Mouse (Mus musculus) erythroblast, embryonic 14.5 days (primary cell): ENCODE data around the gene Arhgap6. TPM values are rescaled to one million over a fixed set of nuclear protein-coding genes. Genes with fewer than 3 reads are reported as not detected.
A peak's percentile ranks its signal among the peaks of the same experiment; 100 is the strongest.

Experiments used
- H3K27me3 ChIP-seq: 2 replicates; pipeline ENCODE4 v1.6.1; 2012; ENCODE audit warnings: inconsistent platforms; ENCODE audit not compliant: control insufficient read depth
- H3K36me3 ChIP-seq: 2 replicates; pipeline ENCODE4 v1.6.1; 2012; ENCODE audit warnings: mild to moderate bottlenecking, inconsistent platforms; ENCODE audit not compliant: control insufficient read depth
- H3K4me1 ChIP-seq: 2 replicates; pipeline ENCODE4 v1.6.1; 2012; ENCODE audit warnings: inconsistent platforms; ENCODE audit not compliant: control insufficient read depth
- H3K4me3 ChIP-seq: replicated peaks from 2 replicates; pipeline ENCODE3; 2012; ENCODE audit warnings: moderate library complexity, mild to moderate bottlenecking, inconsistent platforms
- H3K9me3 ChIP-seq: 2 replicates; pipeline ENCODE4 v1.6.1; 2012; ENCODE audit warnings: low read length, inconsistent platforms, mixed read lengths; ENCODE audit not compliant: control insufficient read depth
- GATA1 ChIP-seq: IDR thresholded peaks from 2 replicates; pipeline ENCODE4 v1.6.1; 2012; ENCODE audit warnings: low read length, inconsistent platforms, mixed read lengths
- TAL1 ChIP-seq: IDR thresholded peaks from 3 replicates; pipeline ENCODE4 v1.6.1; 2012; ENCODE audit warnings: low read length, inconsistent platforms, mixed read lengths
- polyA plus RNA-seq: library from polyadenylated mRNA; stranded (reverse); fragments of >175 nt; gene quantifications from 2 replicates; pipeline ENCODE4 v1.2.3, GENCODE M21; 2012

Arhgap6 gene
- polyA plus RNA-seq, 1 experiment, result 0.03 TPM

- no peaks in the 10 kb centered on the region for H3K27me3 ChIP-seq
- TF ChIP-seq TAL1, result no peak
- no peak for TF ChIP-seq GATA1
- peaks cover 2% of the 10 kb centered on the region for H3K4me1 ChIP-seq
- no peaks in the 10 kb centered on the region for H3K9me3 ChIP-seq
- H3K4me3 ChIP-seq, result no peak overlapping the region
- no peaks in the 10 kb centered on the region for H3K36me3 ChIP-seq
Observed at GRCm38 (mm10) chrX:169089221-169089620, 294.3 kb downstream of the Arhgap6 start.

- no peaks in the 10 kb centered on the region for H3K36me3 ChIP-seq
- H3K9me3 ChIP-seq, result no peaks in the 10 kb centered on the region
- TF ChIP-seq GATA1, result no peak
- no peak for TF ChIP-seq TAL1
- no peak overlapping the region for H3K4me3 ChIP-seq
- no peaks in the 10 kb centered on the region for H3K27me3 ChIP-seq
- H3K4me1 ChIP-seq, result peaks cover 17% of the 10 kb centered on the region
Observed at GRCm38 (mm10) chrX:169094601-169095000, 299.7 kb downstream of the Arhgap6 start.

GRCm38 (mm10) chrX:169095584-169095983, 300.7 kb downstream of the Arhgap6 start:
- TF ChIP-seq TAL1 (no peak), GATA1 (no peak)
- Histone ChIP-seq H3K4me1 (peaks cover 17% of the 10 kb centered on the region), H3K4me3 (no peak overlapping the region), H3K27me3 (no peaks in the 10 kb centered on the region), H3K36me3 (no peaks in the 10 kb centered on the region), H3K9me3 (no peaks in the 10 kb centered on the region)

- TF ChIP-seq GATA1 (no peak), TAL1 (no peak)
- Histone ChIP-seq H3K9me3 (no peaks in the 10 kb centered on the region), H3K4me3 (no peak overlapping the region), H3K4me1 (peaks cover 27% of the 10 kb centered on the region), H3K27me3 (no peaks in the 10 kb centered on the region), H3K36me3 (no peaks in the 10 kb centered on the region)
Observed at GRCm38 (mm10) chrX:169102665-169103064, 307.8 kb downstream of the Arhgap6 start.

GRCm38 (mm10) chrX:169106048-169106622, 311.2 kb downstream of the Arhgap6 start:
- TF ChIP-seq GATA1, result peak; percentile 49
- peak; percentile 31; the same call in 1 of the 3 replicates for TF ChIP-seq TAL1
- H3K27me3 ChIP-seq, result no peaks in the 10 kb centered on the region
- no peaks in the 10 kb centered on the region for H3K9me3 ChIP-seq
- H3K4me1 ChIP-seq, result peaks cover 34% of the 10 kb centered on the region
- H3K36me3 ChIP-seq, result no peaks in the 10 kb centered on the region
- H3K4me3 ChIP-seq, result peak overlapping the region; percentile 29

- peaks cover 34% of the 10 kb centered on the region for H3K4me1 ChIP-seq
- H3K4me3 ChIP-seq, result no peak overlapping the region
- TF ChIP-seq GATA1 (no peak), TAL1 (peak; percentile 44; the same call in 1 of the 3 replicates)
Observed at GRCm38 (mm10) chrX:169107372-169107771, 312.5 kb downstream of the Arhgap6 start.

GRCm38 (mm10) chrX:169110031-169110430, 315.1 kb downstream of the Arhgap6 start:
- Histone ChIP-seq H3K4me3 (no peak overlapping the region), H3K36me3 (no peaks in the 10 kb centered on the region), H3K4me1 (peaks cover 25% of the 10 kb centered on the region), H3K27me3 (no peaks in the 10 kb centered on the region), H3K9me3 (no peaks in the 10 kb centered on the region)
- no peak for TF ChIP-seq TAL1
- TF ChIP-seq GATA1, result no peak

More at GRCm38 (mm10) chrX:169107372-169107771, 312.5 kb downstream of the Arhgap6 start:
- Histone ChIP-seq H3K36me3 (no peaks in the 10 kb centered on the region), H3K27me3 (no peaks in the 10 kb centered on the region), H3K9me3 (no peaks in the 10 kb centered on the region)

- Histone ChIP-seq H3K4me3 (no peak overlapping the region), H3K36me3 (no peaks in the 10 kb centered on the region)
Observed at GRCm38 (mm10) chrX:169112662-169113061, 317.8 kb downstream of the Arhgap6 start.

GRCm38 (mm10) chrX:169123115-169123772, 328.3 kb downstream of the Arhgap6 start:
- no peak overlapping the region for H3K4me3 ChIP-seq
- no peaks in the 10 kb centered on the region for H3K27me3 ChIP-seq
- H3K36me3 ChIP-seq, result no peaks in the 10 kb centered on the region
- TF ChIP-seq GATA1 (no peak), TAL1 (no peak)
- no peaks in the 10 kb centered on the region for H3K4me1 ChIP-seq
- H3K9me3 ChIP-seq, result no peaks in the 10 kb centered on the region

More at GRCm38 (mm10) chrX:169112662-169113061, 317.8 kb downstream of the Arhgap6 start:
- TF ChIP-seq TAL1 (no peak), GATA1 (no peak)
- H3K4me1 ChIP-seq, result peaks cover 7% of the 10 kb centered on the region
- H3K27me3 ChIP-seq, result no peaks in the 10 kb centered on the region
- no peaks in the 10 kb centered on the region for H3K9me3 ChIP-seq
